In genomic region chr5:119710756-119711155, GRCm38 (mm10) we compare ENCODE assay signal across 13 mouse cellular contexts. TPM values are rescaled to one million over a fixed set of nuclear protein-coding genes. Genes with fewer than 3 reads are reported as not detected.
DNase-seq lines count a peak whose midpoint lies in the region; TF ChIP-seq lines count a peak whose summit lies in the region.
"Had no signal": no experiment of that assay in that cellular context is flagged by ENCODE, and none has a peak within 500 bp of the region (broad histone marks: within the 10 kb centered on the region; RNA-seq: fewer than 3 reads in every experiment).

No protein-coding gene starts in this region.

- TF ChIP-seq EP300 in ES-Bruce4 (IDR thresholded peaks at IDR 0.05; ENCODE audit: insufficient read depth, low read depth, low read length): peak; percentile 67; the same call in 1 of the 2 replicates

- H3K4me3 ChIP-seq in layer of hippocampus, adult 2 months: no peak overlapping the region
- no peak overlapping the region for H3K4me3 ChIP-seq in ES-Bruce4 (ENCODE audit: low read depth, low read length)
- H3K4me3 ChIP-seq in embryonic facial prominence, embryonic 10.5 days: no peak overlapping the region
- H3K4me3 ChIP-seq: stomach, embryonic 15.5 days had no signal

- WGBS in embryonic facial prominence, embryonic 10.5 days: 14% methylated on average over 7 of the region's 7 CpGs

- H3K9ac ChIP-seq in ES-Bruce4 (ENCODE audit: low read depth, poor library complexity, severe bottlenecking): no peak overlapping the region
- H3K9ac ChIP-seq: stomach, embryonic 15.5 days had no signal

- TF ChIP-seq CTCF in layer of hippocampus, adult 2 months (conservative IDR thresholded peaks at IDR 0.05): peak; percentile 28; the same call in 1 of the 2 replicates
- TF ChIP-seq CTCF in ES-Bruce4 (IDR thresholded peaks at IDR 0.05; ENCODE audit: low read depth, low read length): peak; percentile 76

- H3K27me3 ChIP-seq in ES-Bruce4 (ENCODE audit: control insufficient read depth, insufficient read depth, low read length, poor library complexity, severe bottlenecking): no peaks in the 10 kb centered on the region
- H3K27me3 ChIP-seq in embryonic facial prominence, embryonic 10.5 days (replicated peaks; ENCODE audit: low read depth, poor library complexity, severe bottlenecking): peaks cover 78% of the 10 kb centered on the region

- peaks cover 8% of the 10 kb centered on the region for H3K4me1 ChIP-seq in ES-Bruce4 (ENCODE audit: control insufficient read depth, insufficient read depth, low read length)
- peaks cover 20% of the 10 kb centered on the region for H3K4me1 ChIP-seq in embryonic facial prominence, embryonic 10.5 days
- H3K4me1 ChIP-seq: stomach, embryonic 15.5 days had no signal

- DNase-seq in cerebellum, postnatal 10 days: peak; percentile 16 to 28
- no peak for DNase-seq in cerebellum, adult 11 months
- no peak for DNase-seq in layer of hippocampus, adult 2 months (ENCODE audit: low spot score in 2 of 2)
- no peak for DNase-seq in layer of hippocampus, adult 9-11 months
- peak; percentile 55 for DNase-seq in embryonic facial prominence, embryonic 10.5 days (ENCODE audit: low spot score)
- DNase-seq in urinary bladder, postnatal 10 days (ENCODE audit: low spot score): no peak
- DNase-seq in left cerebral cortex, postnatal 10 days (ENCODE audit: extremely low spot score in 1 of 2, low spot score in 2 of 2): no peak
- DNase-seq: heart, adult 18-20 months; kidney, postnatal 10 days; liver; thymus, postnatal 25 days had no signal

- H3K9me3 ChIP-seq in ES-Bruce4 (replicated peaks; ENCODE audit: control insufficient read depth, insufficient read depth, low read length, poor library complexity, severe bottlenecking): no peaks in the 10 kb centered on the region
- peaks cover 4% of the 10 kb centered on the region for H3K9me3 ChIP-seq in embryonic facial prominence, embryonic 10.5 days
- H3K9me3 ChIP-seq: stomach, embryonic 15.5 days had no signal

- TF ChIP-seq POLR2A in ES-Bruce4 (IDR thresholded peaks at IDR 0.05; ENCODE audit: insufficient read depth, low read length): no peak

- intact Hi-C loops in left cerebral cortex, postnatal 10 days (cut with DNase I): loop anchor here (5.0 kb wide), 1 partner anchor 928 kb away; no protein-coding TSS in a partner anchor

- H3K36me3 ChIP-seq in ES-Bruce4 (ENCODE audit: control insufficient read depth, insufficient read depth, low read length, poor library complexity, severe bottlenecking): no peaks in the 10 kb centered on the region
- H3K36me3 ChIP-seq in embryonic facial prominence, embryonic 10.5 days (replicated peaks): no peaks in the 10 kb centered on the region
- H3K36me3 ChIP-seq: stomach, embryonic 15.5 days had no signal

- H3K27ac ChIP-seq in layer of hippocampus, adult 2 months: no peak overlapping the region
- peak overlapping the region; percentile 81 for H3K27ac ChIP-seq in ES-Bruce4 (ENCODE audit: insufficient read depth, low read length)
- no peak overlapping the region for H3K27ac ChIP-seq in embryonic facial prominence, embryonic 10.5 days (replicated peaks)
- H3K27ac ChIP-seq: stomach, embryonic 15.5 days had no signal

RNA-seq across cellular contexts. Expression of gene Tbx3, which starts 40.3 kb away (rescaled TPM):
- 1 to 10 TPM; 3.5 to 3.6 TPM for total RNA-seq in layer of hippocampus, adult 2 months (2021)
- 29.8 and 30.1 TPM in 2 replicates for polyA plus RNA-seq in ES-Bruce4 (2011; ENCODE audit: insufficient read depth, insufficient read length, low read depth, missing spikeins)
- polyA plus RNA-seq in embryonic facial prominence, embryonic 10.5 days (2016; fragmentation: Nextera tagmentation; extraction: Ambion mirVana): 58.3 and 64.8 TPM in 2 replicates
- total RNA-seq in left cerebral cortex, postnatal 10 days (2021): 1 to 10 TPM; 3.0 to 5.1 TPM

Comparison
In these comparisons a context has a peak if more than half of its experiments do, and no peak if none do; other contexts are left out.
1. DNase-seq: peak in cerebellum, postnatal 10 days (2 of 2) and embryonic facial prominence, embryonic 10.5 days (single experiment); none in cerebellum, adult 11 months (single experiment), layer of hippocampus, adult 2 months (0 of 2), layer of hippocampus, adult 9-11 months (single experiment), urinary bladder, postnatal 10 days (single experiment) and left cerebral cortex, postnatal 10 days (0 of 2).